Mouse (Mus musculus) hindbrain, embryonic 12.5 days (tissue): ENCODE measurements around the gene Pced1b. TPM values are rescaled to one million over a fixed set of nuclear protein-coding genes. Genes with fewer than 3 reads are reported as not detected.

Source experiments
- ATAC-seq: fragments of 200-750 bp; cut with Nextera tagmentation; 2 replicates; pipeline ENCODE4 v1.8.0; 2017; ENCODE audit warnings: moderate TSS enrichment; ENCODE audit not compliant: low FRiP score
- H3K27ac ChIP-seq: fragments of 300-500 bp; sonication (generic); 2 replicates; pipeline ENCODE4 v1.5.1; 2016; ENCODE audit warnings: mild to moderate bottlenecking
- H3K27me3 ChIP-seq: fragments of 300-500 bp; sonication (generic); 2 replicates; pipeline ENCODE4 v1.6.1; 2016; ENCODE audit warnings: mild to moderate bottlenecking
- H3K36me3 ChIP-seq: fragments of 300-500 bp; sonication (generic); 2 replicates; pipeline ENCODE4 v1.6.1; 2016; ENCODE audit warnings: mild to moderate bottlenecking
- H3K4me1 ChIP-seq: fragments of 300-500 bp; sonication (generic); 2 replicates; pipeline ENCODE4 v1.6.1; 2016
- H3K4me2 ChIP-seq: fragments of 300-500 bp; sonication (generic); replicated peaks from 2 replicates; pipeline ENCODE4 v1.6.1; 2016; ENCODE audit warnings: mild to moderate bottlenecking
- H3K4me3 ChIP-seq: fragments of 300-500 bp; sonication (generic); 2 replicates; pipeline ENCODE4 v1.5.1; 2016; ENCODE audit warnings: mild to moderate bottlenecking
- H3K9ac ChIP-seq: fragments of 300-500 bp; sonication (generic); 2 replicates; pipeline ENCODE4 v1.6.1; 2016; ENCODE audit warnings: mild to moderate bottlenecking, moderate library complexity
- H3K9me3 ChIP-seq: fragments of 300-500 bp; sonication (generic); replicated peaks from 2 replicates; pipeline ENCODE4 v1.6.1; 2016; ENCODE audit warnings: mild to moderate bottlenecking
- WGBS: fragments of 180-500 bp; shearing (Covaris S2); methylation state at CpG from one replicate; pipeline ENCODE4 v1.1.7; 2016; 5-methylcytosine and 5-hydroxymethylcytosine counted together
- polyA plus RNA-seq: library from polyadenylated mRNA; unstranded; fragments of >200 nt; fragmentation: Nextera tagmentation; extraction: Ambion mirVana; gene quantifications from 2 replicates; pipeline ENCODE4 v1.2.1, GENCODE M21; 2016

The Pced1b gene
- polyA plus RNA-seq, 1 experiment from 2014 or later = 3.5 TPM

- H3K27me3 ChIP-seq = no peaks in the 10 kb centered on the region
- no peak overlapping the region for H3K9ac ChIP-seq
- 94% methylated on average over 8 of the region's 8 CpGs for WGBS
- no peak overlapping the region for H3K4me3 ChIP-seq
- no peaks in the 10 kb centered on the region for H3K9me3 ChIP-seq
- no peak overlapping the region for H3K27ac ChIP-seq
- H3K4me2 ChIP-seq = no peak overlapping the region
- ATAC-seq = no peak
- H3K4me1 ChIP-seq = no peaks in the 10 kb centered on the region
- H3K36me3 ChIP-seq = no peaks in the 10 kb centered on the region
These were observed 12.4 kb downstream of the Pced1b start for GRCm38 (mm10) chr15:97259300-97259699.

- Histone ChIP-seq H3K36me3 (no peaks in the 10 kb centered on the region), H3K9ac (no peak overlapping the region), H3K4me3 (no peak overlapping the region), H3K27ac (no peak overlapping the region), H3K9me3 (no peaks in the 10 kb centered on the region), H3K4me2 (no peak overlapping the region), H3K4me1 (no peaks in the 10 kb centered on the region), H3K27me3 (no peaks in the 10 kb centered on the region)
- ATAC-seq = no peak
- WGBS = 76% methylated on average over 11 of the region's 11 CpGs
These were observed 13.2 kb downstream of the Pced1b start for GRCm38 (mm10) chr15:97259968-97260597.

- 64% methylated on average over 9 of the region's 9 CpGs for WGBS
- H3K4me2 ChIP-seq = no peak overlapping the region
- H3K4me1 ChIP-seq = no peaks in the 10 kb centered on the region
- no peaks in the 10 kb centered on the region for H3K36me3 ChIP-seq
- H3K9ac ChIP-seq = no peak overlapping the region
- no peak overlapping the region for H3K27ac ChIP-seq
- H3K4me3 ChIP-seq = no peak overlapping the region
- H3K9me3 ChIP-seq = no peaks in the 10 kb centered on the region
- H3K27me3 ChIP-seq = no peaks in the 10 kb centered on the region
- ATAC-seq = no peak
These were observed 15.3 kb downstream of the Pced1b start for GRCm38 (mm10) chr15:97262251-97262650.

- Histone ChIP-seq H3K36me3 (no peaks in the 10 kb centered on the region), H3K4me3 (no peak overlapping the region), H3K9ac (no peak overlapping the region), H3K4me2 (no peak overlapping the region), H3K4me1 (no peaks in the 10 kb centered on the region), H3K27ac (no peak overlapping the region), H3K27me3 (no peaks in the 10 kb centered on the region), H3K9me3 (no peaks in the 10 kb centered on the region)
- no peak for ATAC-seq
- 85% methylated on average over 14 of the region's 14 CpGs for WGBS
These were observed 19.4 kb downstream of the Pced1b start for GRCm38 (mm10) chr15:97266236-97266845.

GRCm38 (mm10) chr15:97267094-97267695 is 20.3 kb downstream of the Pced1b start:
- no peak overlapping the region for H3K9ac ChIP-seq

GRCm38 (mm10) chr15:97271985-97272697 is 25.2 kb downstream of the Pced1b start:
- no peak overlapping the region for H3K27ac ChIP-seq
- no peak overlapping the region for H3K4me2 ChIP-seq
- no peak overlapping the region for H3K9ac ChIP-seq
- no peak overlapping the region for H3K4me3 ChIP-seq
- H3K36me3 ChIP-seq = no peaks in the 10 kb centered on the region
- ATAC-seq = no peak
- peaks cover 8% of the 10 kb centered on the region for H3K4me1 ChIP-seq
- no peaks in the 10 kb centered on the region for H3K27me3 ChIP-seq
- no peaks in the 10 kb centered on the region for H3K9me3 ChIP-seq
- 54% methylated on average over 7 of the region's 7 CpGs for WGBS

More at GRCm38 (mm10) chr15:97267094-97267695, 20.3 kb downstream of the Pced1b start:
- H3K4me1 ChIP-seq = no peaks in the 10 kb centered on the region
- WGBS = 75% methylated on average over 8 of the region's 8 CpGs
- H3K9me3 ChIP-seq = no peaks in the 10 kb centered on the region
- ATAC-seq = no peak
- H3K4me2 ChIP-seq = no peak overlapping the region
- no peaks in the 10 kb centered on the region for H3K36me3 ChIP-seq
- H3K27me3 ChIP-seq = no peaks in the 10 kb centered on the region
- no peak overlapping the region for H3K4me3 ChIP-seq
- no peak overlapping the region for H3K27ac ChIP-seq

- Histone ChIP-seq H3K27me3 (no peaks in the 10 kb centered on the region), H3K36me3 (no peaks in the 10 kb centered on the region), H3K27ac (no peak overlapping the region), H3K9ac (no peak overlapping the region), H3K4me2 (no peak overlapping the region), H3K9me3 (no peaks in the 10 kb centered on the region), H3K4me3 (no peak overlapping the region), H3K4me1 (peaks cover 10% of the 10 kb centered on the region)
- ATAC-seq = no peak
- WGBS = 90% methylated on average over 3 of the region's 3 CpGs
These were observed 25.9 kb downstream of the Pced1b start for GRCm38 (mm10) chr15:97272831-97273230.

GRCm38 (mm10) chr15:97275626-97276395 is 28.9 kb downstream of the Pced1b start:
- no peak overlapping the region for H3K27ac ChIP-seq
- H3K4me3 ChIP-seq = no peak overlapping the region
- H3K27me3 ChIP-seq = no peaks in the 10 kb centered on the region
- H3K4me1 ChIP-seq = peaks cover 10% of the 10 kb centered on the region
- no peak overlapping the region for H3K4me2 ChIP-seq
- no peaks in the 10 kb centered on the region for H3K9me3 ChIP-seq
- no peak for ATAC-seq
- H3K36me3 ChIP-seq = no peaks in the 10 kb centered on the region
- H3K9ac ChIP-seq = no peak overlapping the region
- WGBS = 84% methylated on average over 12 of the region's 12 CpGs

- Histone ChIP-seq H3K9me3 (no peaks in the 10 kb centered on the region), H3K4me1 (peaks cover 10% of the 10 kb centered on the region), H3K27me3 (no peaks in the 10 kb centered on the region), H3K4me2 (no peak overlapping the region), H3K4me3 (no peak overlapping the region), H3K27ac (0 out of 2 replicates have a peak overlapping the region, but pooled peaks have one; percentile 7), H3K9ac (no peak overlapping the region), H3K36me3 (no peaks in the 10 kb centered on the region)
- 59% methylated on average over 20 of the region's 20 CpGs for WGBS
- ATAC-seq = peak; percentile 50; the same call in 1 of the 2 replicates
These were observed 29.8 kb downstream of the Pced1b start for GRCm38 (mm10) chr15:97276660-97277153.

GRCm38 (mm10) chr15:97277328-97277727 is 30.4 kb downstream of the Pced1b start:
- no peak overlapping the region for H3K4me2 ChIP-seq
- H3K27me3 ChIP-seq = no peaks in the 10 kb centered on the region
- H3K4me3 ChIP-seq = no peak overlapping the region
- WGBS = 67% methylated on average over 10 of the region's 10 CpGs
- no peak overlapping the region for H3K9ac ChIP-seq
- ATAC-seq = no peak
- no peaks in the 10 kb centered on the region for H3K9me3 ChIP-seq
- no peaks in the 10 kb centered on the region for H3K36me3 ChIP-seq
- H3K27ac ChIP-seq = no peak overlapping the region
- H3K4me1 ChIP-seq = peaks cover 10% of the 10 kb centered on the region

- H3K4me2 ChIP-seq = no peak overlapping the region
- no peaks in the 10 kb centered on the region for H3K9me3 ChIP-seq
- no peak overlapping the region for H3K27ac ChIP-seq
- ATAC-seq = no peak
- H3K4me3 ChIP-seq = no peak overlapping the region
- H3K4me1 ChIP-seq = peaks cover 10% of the 10 kb centered on the region
- H3K36me3 ChIP-seq = no peaks in the 10 kb centered on the region
- 89% methylated on average over 9 of the region's 9 CpGs for WGBS
- H3K9ac ChIP-seq = no peak overlapping the region
- H3K27me3 ChIP-seq = no peaks in the 10 kb centered on the region
These were observed 31.5 kb downstream of the Pced1b start for GRCm38 (mm10) chr15:97278340-97278948.
